Mouse (Mus musculus) neutrophil, adult 83 days (primary cell): ENCODE results near the gene Mki67. TPM values are rescaled to one million over a fixed set of nuclear protein-coding genes. Genes with fewer than 3 reads are reported as not detected.

Source experiments
- total RNA-seq, 2 experiments: library from RNA; stranded (reverse); gene quantifications; one replicate each; pipeline ENCODE4 v1.2.4; 2023

Mki67 gene
- total RNA-seq = 100 to 1,000 TPM; 267 to 293 TPM

GRCm38 (mm10) chr7:135715642-135716444 is at the start of gene Mki67:
Mki67 (minus strand) TSS chr7:135716361.

Other genes starting within 250 kb of the Mki67 start
- not detected for gene Clrn3, start 187.7 kb downstream of the Mki67 start, total RNA-seq
- gene Ptpre, start 178.9 kb downstream of the Mki67 start, total RNA-seq = 100 to 1,000 TPM; 149 to 152 TPM